Mouse (Mus musculus) embryonic facial prominence, embryonic 13.5 days (tissue): ENCODE results near the gene Thegl. TPM values are rescaled to one million over a fixed set of nuclear protein-coding genes. Genes with fewer than 3 reads are reported as not detected.

Experiments used
- ATAC-seq: fragments of 200-750 bp; cut with Nextera tagmentation; 2 replicates; pipeline ENCODE4 v1.8.0; 2017; ENCODE audit warnings: low read depth; ENCODE audit not compliant: insufficient number of reproducible peaks, insufficient read depth, low FRiP score, low TSS enrichment
- H3K27ac ChIP-seq: fragments of 300-500 bp; sonication (generic); 2 replicates; pipeline ENCODE4 v1.5.1; 2015; ENCODE audit warnings: moderate library complexity, mild to moderate bottlenecking, inconsistent platforms
- H3K27me3 ChIP-seq: fragments of 300-500 bp; sonication (generic); 2 replicates; pipeline ENCODE4 v1.6.1; 2015; ENCODE audit warnings: mild to moderate bottlenecking, inconsistent platforms
- H3K36me3 ChIP-seq: fragments of 300-500 bp; sonication (generic); 2 replicates; pipeline ENCODE4 v1.6.1; 2015; ENCODE audit warnings: mild to moderate bottlenecking, inconsistent platforms
- H3K4me1 ChIP-seq: fragments of 300-500 bp; sonication (generic); 2 replicates; pipeline ENCODE4 v1.6.1; 2015; ENCODE audit warnings: inconsistent platforms
- H3K4me2 ChIP-seq: fragments of 300-500 bp; sonication (generic); 2 replicates; pipeline ENCODE4 v1.6.1; 2015; ENCODE audit warnings: moderate library complexity, mild to moderate bottlenecking, inconsistent platforms
- H3K4me3 ChIP-seq: fragments of 300-500 bp; sonication (generic); 2 replicates; pipeline ENCODE4 v1.5.1; 2015; ENCODE audit warnings: mild to moderate bottlenecking, inconsistent platforms
- H3K9ac ChIP-seq: fragments of 300-500 bp; sonication (generic); 2 replicates; pipeline ENCODE4 v1.6.1; 2015; ENCODE audit warnings: mild to moderate bottlenecking, inconsistent platforms
- H3K9me3 ChIP-seq: fragments of 300-500 bp; sonication (generic); 2 replicates; pipeline ENCODE4 v1.6.1; 2016; ENCODE audit warnings: inconsistent platforms
- WGBS: fragments of 180-500 bp; shearing (Covaris S2); methylation state at CpG from one replicate; pipeline ENCODE4 v1.1.7; 2015; ENCODE audit warnings: mixed read lengths; 5-methylcytosine and 5-hydroxymethylcytosine counted together
- polyA plus RNA-seq: library from polyadenylated mRNA; unstranded; fragments of >200 nt; fragmentation: Nextera tagmentation; extraction: Ambion mirVana; gene quantifications from 2 replicates; pipeline ENCODE4 v1.2.1, GENCODE M21; 2015

Thegl gene
- polyA plus RNA-seq, 1 experiment from 2014 or later: 0.11 TPM

- ATAC-seq: no peak
- no peaks in the 10 kb centered on the region for H3K9me3 ChIP-seq
- H3K36me3 ChIP-seq: no peaks in the 10 kb centered on the region
- H3K4me1 ChIP-seq: peaks cover 5% of the 10 kb centered on the region; the same call in 1 of the 2 replicates
- H3K4me2 ChIP-seq: no peak overlapping the region
- 16% methylated on average over 6 of the region's 6 CpGs for WGBS
- no peak overlapping the region for H3K4me3 ChIP-seq
- peaks cover 33% of the 10 kb centered on the region for H3K27me3 ChIP-seq
- no peak overlapping the region for H3K9ac ChIP-seq
- H3K27ac ChIP-seq: no peak overlapping the region
Observed at GRCm38 (mm10) chr5:77097686-77098085, 81.9 kb downstream of the Thegl start.

- Histone ChIP-seq H3K36me3 (no peaks in the 10 kb centered on the region), H3K27me3 (peaks cover 24% of the 10 kb centered on the region), H3K27ac (no peak overlapping the region), H3K4me2 (no peak overlapping the region), H3K4me3 (no peak overlapping the region), H3K9ac (no peak overlapping the region), H3K4me1 (peaks cover 3% of the 10 kb centered on the region; the same call in 1 of the 2 replicates), H3K9me3 (no peaks in the 10 kb centered on the region)
- 75% methylated on average over 3 of the region's 3 CpGs for WGBS
- ATAC-seq: no peak
Observed at GRCm38 (mm10) chr5:77098874-77099273, 83.1 kb downstream of the Thegl start.

GRCm38 (mm10) chr5:77099317-77099996 lies 83.6 kb downstream of the Thegl start:
- Histone ChIP-seq H3K27ac (no peak overlapping the region), H3K9ac (no peak overlapping the region), H3K9me3 (no peaks in the 10 kb centered on the region), H3K27me3 (peaks cover 20% of the 10 kb centered on the region), H3K4me1 (no peaks in the 10 kb centered on the region), H3K4me3 (no peak overlapping the region), H3K36me3 (no peaks in the 10 kb centered on the region), H3K4me2 (no peak overlapping the region)
- no peak for ATAC-seq
- WGBS: 31% methylated on average over 11 of the region's 11 CpGs

- 59% methylated on average over 6 of the region's 6 CpGs for WGBS
- H3K9me3 ChIP-seq: no peaks in the 10 kb centered on the region
- H3K4me2 ChIP-seq: no peak overlapping the region
- H3K4me1 ChIP-seq: no peaks in the 10 kb centered on the region
- ATAC-seq: no peak
- H3K4me3 ChIP-seq: no peak overlapping the region
- no peak overlapping the region for H3K9ac ChIP-seq
- no peak overlapping the region for H3K27ac ChIP-seq
- H3K27me3 ChIP-seq: peaks cover 20% of the 10 kb centered on the region
- H3K36me3 ChIP-seq: no peaks in the 10 kb centered on the region
Observed at GRCm38 (mm10) chr5:77099997-77100380, 84.2 kb downstream of the Thegl start.

- H3K27me3 ChIP-seq: peaks cover 17% of the 10 kb centered on the region
- H3K9ac ChIP-seq: no peak overlapping the region
- H3K4me3 ChIP-seq: no peak overlapping the region
- H3K9me3 ChIP-seq: no peaks in the 10 kb centered on the region
- 79% methylated on average over 6 of the region's 6 CpGs for WGBS
- no peak overlapping the region for H3K4me2 ChIP-seq
- no peak for ATAC-seq
- no peak overlapping the region for H3K27ac ChIP-seq
- H3K36me3 ChIP-seq: no peaks in the 10 kb centered on the region
- H3K4me1 ChIP-seq: no peaks in the 10 kb centered on the region
Observed at GRCm38 (mm10) chr5:77100691-77101090, 84.9 kb downstream of the Thegl start.

GRCm38 (mm10) chr5:77102522-77103365 lies 86.9 kb downstream of the Thegl start:
- no peaks in the 10 kb centered on the region for H3K36me3 ChIP-seq
- no peak overlapping the region for H3K4me3 ChIP-seq
- no peak overlapping the region for H3K27ac ChIP-seq
- 76% methylated on average over 15 of the region's 15 CpGs for WGBS
- no peaks in the 10 kb centered on the region for H3K4me1 ChIP-seq
- H3K27me3 ChIP-seq: 0 out of 2 replicates have a peak, but pooled peaks cover 2% of the 10 kb centered on the region
- no peak overlapping the region for H3K9ac ChIP-seq
- no peak for ATAC-seq
- no peaks in the 10 kb centered on the region for H3K9me3 ChIP-seq
- no peak overlapping the region for H3K4me2 ChIP-seq

GRCm38 (mm10) chr5:77107146-77107822 lies 91.5 kb downstream of the Thegl start:
- no peaks in the 10 kb centered on the region for H3K4me1 ChIP-seq
- no peak for ATAC-seq
- H3K9me3 ChIP-seq: no peaks in the 10 kb centered on the region
- H3K36me3 ChIP-seq: no peaks in the 10 kb centered on the region
- no peak overlapping the region for H3K4me2 ChIP-seq
- no peak overlapping the region for H3K4me3 ChIP-seq
- no peak overlapping the region for H3K9ac ChIP-seq
- WGBS: 89% methylated on average over 11 of the region's 11 CpGs
- no peak overlapping the region for H3K27ac ChIP-seq
- no peaks in the 10 kb centered on the region for H3K27me3 ChIP-seq

GRCm38 (mm10) chr5:77108806-77109205 lies 93.0 kb downstream of the Thegl start:
- Histone ChIP-seq H3K27me3 (no peaks in the 10 kb centered on the region), H3K9me3 (no peaks in the 10 kb centered on the region), H3K4me3 (no peak overlapping the region), H3K9ac (no peak overlapping the region), H3K36me3 (no peaks in the 10 kb centered on the region), H3K4me1 (no peaks in the 10 kb centered on the region), H3K27ac (no peak overlapping the region), H3K4me2 (no peak overlapping the region)
- 94% methylated on average over 6 of the region's 6 CpGs for WGBS
- no peak for ATAC-seq

GRCm38 (mm10) chr5:77109814-77110213 lies 94.0 kb downstream of the Thegl start:
- Histone ChIP-seq H3K27me3 (no peaks in the 10 kb centered on the region), H3K4me2 (no peak overlapping the region), H3K9ac (no peak overlapping the region), H3K9me3 (no peaks in the 10 kb centered on the region), H3K4me1 (peaks cover under 1% of the 10 kb centered on the region; the same call in 1 of the 2 replicates), H3K27ac (no peak overlapping the region), H3K36me3 (no peaks in the 10 kb centered on the region), H3K4me3 (no peak overlapping the region)
- no peak for ATAC-seq
- WGBS: 79% methylated on average over 2 of the region's 2 CpGs
